Mouse (Mus musculus) urinary bladder, postnatal 14 days (tissue): ENCODE results near the gene Fate1.
A peak's percentile ranks its signal among the peaks of the same experiment; 100 is the strongest.
"Not testable (repeated sequence)": the region's sequence is repeated elsewhere in the genome, so short reads cannot be mapped to it uniquely, and the experiment has no call there.

Source experiments
- DNase-seq: peaks from one replicate; pipeline ENCODE4 v3.0.0; 2021; ENCODE audit warnings: low spot score

The Fate1 gene

GRCm38 (mm10) chrX:71972686-71973085, at the start of gene Fate1:
TSS of gene Fate1 (plus strand) at chrX:71972986.
- DNase-seq = no peak

GRCm38 (mm10) chrX:71946631-71947030, 26.2 kb upstream of the Fate1 start:
- DNase-seq = peak; percentile 27

- DNase-seq = no peak
These were observed 14.4 kb upstream of the Fate1 start for GRCm38 (mm10) chrX:71958366-71958765.

GRCm38 (mm10) chrX:71962073-71963051, 10.4 kb upstream of the Fate1 start, which contains the start of gene Prrg3:
TSS of gene Prrg3 (plus strand) at chrX:71962624.
- peak; percentile 30 for DNase-seq

- DNase-seq = no peak
These were observed 9.4 kb upstream of the Fate1 start for GRCm38 (mm10) chrX:71963275-71963912.

GRCm38 (mm10) chrX:71968216-71968615, 4.6 kb upstream of the Fate1 start:
- DNase-seq = no peak

GRCm38 (mm10) chrX:71968816-71969215, 4.0 kb upstream of the Fate1 start:
- DNase-seq = no peak

GRCm38 (mm10) chrX:71971325-71971724, 1.5 kb upstream of the Fate1 start:
- DNase-seq = no peak

GRCm38 (mm10) chrX:71977681-71978080, 4.9 kb downstream of the Fate1 start:
- DNase-seq = not testable (repeated sequence)

- DNase-seq = no peak
These were observed 7.7 kb downstream of the Fate1 start for GRCm38 (mm10) chrX:71980443-71980842.

- DNase-seq = no peak
These were observed 8.5 kb downstream of the Fate1 start for GRCm38 (mm10) chrX:71981322-71981721.

GRCm38 (mm10) chrX:71983205-71983604, 10.4 kb downstream of the Fate1 start:
- DNase-seq = no peak

GRCm38 (mm10) chrX:71983775-71984174, 11.0 kb downstream of the Fate1 start:
- peak; percentile 6 for DNase-seq

- no peak for DNase-seq
These were observed 18.8 kb downstream of the Fate1 start, which contains the start of gene Cnga2 for GRCm38 (mm10) chrX:71991549-71991948. TSS of gene Cnga2 (plus strand) at chrX:71991849.

- DNase-seq = no peak
These were observed 23.2 kb downstream of the Fate1 start for GRCm38 (mm10) chrX:71995972-71996371.

GRCm38 (mm10) chrX:72009930-72010329, 37.1 kb downstream of the Fate1 start:
- no peak for DNase-seq

GRCm38 (mm10) chrX:72012236-72012635, 39.5 kb downstream of the Fate1 start:
- DNase-seq = no peak

- peak; percentile 17 for DNase-seq
These were observed 40.0 kb downstream of the Fate1 start for GRCm38 (mm10) chrX:72012804-72013203.

- no peak for DNase-seq
These were observed 49.5 kb downstream of the Fate1 start for GRCm38 (mm10) chrX:72022241-72022640.

GRCm38 (mm10) chrX:72022750-72023398, 50.1 kb downstream of the Fate1 start:
- DNase-seq = peak; percentile 4

- DNase-seq = no peak
These were observed 50.8 kb downstream of the Fate1 start for GRCm38 (mm10) chrX:72023542-72023941.
